Mouse (Mus musculus) ES-E14 (cell line): Measurements from ENCODE around the gene Grm4. TPM values are rescaled to one million over a fixed set of nuclear protein-coding genes. Genes with fewer than 3 reads are reported as not detected.

ENCODE experiments used
- DNase-seq: peaks from one replicate; pipeline ENCODE4 v3.0.0-alpha.2; 2013; ENCODE audit warnings: low read depth, low spot score
- H3K27ac ChIP-seq: 2 replicates; pipeline ENCODE4 v1.5.1; 2012; ENCODE audit warnings: low read depth, mild to moderate bottlenecking, low read length, moderate library complexity, mixed read lengths; ENCODE audit not compliant: poor library complexity, insufficient read depth, severe bottlenecking
- H3K36me3 ChIP-seq: 2 replicates; pipeline ENCODE4 v1.6.1; 2012; ENCODE audit warnings: mild to moderate bottlenecking, low read length, moderate library complexity, mixed read lengths; ENCODE audit not compliant: control insufficient read depth, poor library complexity, insufficient read depth, severe bottlenecking
- H3K4me1 ChIP-seq, 2 experiments: fragments of 150-350 bp in 1 of 2; sonication (generic) in 1 of 2; 2 replicates each; pipeline ENCODE4 v1.6.1; 2012; ENCODE audit warnings: low read length in 2 of 2, mild to moderate bottlenecking in 1 of 2, mixed read lengths in 1 of 2; ENCODE audit not compliant: control insufficient read depth in 2 of 2, insufficient read depth in 2 of 2, poor library complexity in 1 of 2
- H3K4me3 ChIP-seq, 2 experiments: fragments of 150-350 bp in 1 of 2; sonication (generic) in 1 of 2; 2 replicates each; pipeline ENCODE4 v1.5.1; 2012; ENCODE audit warnings: low read length in 2 of 2, low read depth in 1 of 2, mild to moderate bottlenecking in 1 of 2, mixed read lengths in 1 of 2; ENCODE audit not compliant: insufficient read depth in 1 of 2, poor library complexity in 1 of 2, severe bottlenecking in 1 of 2
- H3K9ac ChIP-seq: 2 replicates; pipeline ENCODE4 v1.6.1; 2012; ENCODE audit warnings: low read depth, mild to moderate bottlenecking, low read length, mixed read lengths; ENCODE audit not compliant: poor library complexity, insufficient read depth, severe bottlenecking
- H3K9me3 ChIP-seq: fragments of 150-350 bp; sonication (generic); 2 replicates; pipeline ENCODE4 v1.6.1; 2012; ENCODE audit warnings: low read depth, mild to moderate bottlenecking, low read length; ENCODE audit not compliant: control insufficient read depth, insufficient read depth
- CHD2 ChIP-seq: IDR thresholded peaks from 2 replicates; pipeline ENCODE4 v1.6.1; 2014; ENCODE audit warnings: mild to moderate bottlenecking, low read depth, low read length, inconsistent platforms
- HCFC1 ChIP-seq: IDR thresholded peaks from 2 replicates; pipeline ENCODE4 v1.6.1; 2012; ENCODE audit warnings: low read length, inconsistent platforms, borderline replicate concordance; ENCODE audit not compliant: insufficient read depth
- MAFK ChIP-seq: IDR thresholded peaks from 2 replicates; pipeline ENCODE4 v1.6.1; 2014; ENCODE audit warnings: mild to moderate bottlenecking, low read depth, low read length, inconsistent platforms; ENCODE audit not compliant: insufficient read depth
- ZC3H11A ChIP-seq: IDR thresholded peaks from 2 replicates; pipeline ENCODE4 v1.6.1; 2012; ENCODE audit warnings: low read depth, mild to moderate bottlenecking, inconsistent platforms, low read length, borderline replicate concordance
- ZNF384 ChIP-seq: IDR thresholded peaks from 2 replicates; pipeline ENCODE4 v1.6.1; 2012; ENCODE audit warnings: low read depth, low read length, inconsistent platforms
- in situ Hi-C, 2 experiments: fragments of 600-800 bp; cut with MboI; formaldehyde crosslinking; loops; one replicate each; pipeline ENCODE4 v1.15.1; 2025; ENCODE audit warnings: low sequenced_read_pairs in 2 of 2, inconsistent platforms in 1 of 2; ENCODE audit not compliant: unreplicated experiment in 2 of 2
- total RNA-seq: library from RNA; depleted of rRNA; stranded (reverse); fragments of 300-350 nt; gene quantifications from 2 replicates; pipeline ENCODE4 v1.2.3, GENCODE M21; 2012

Grm4 gene
- total RNA-seq, 1 experiment: 0.49 TPM

GRCm38 (mm10) chr17:27497798-27498197 is 23.4 kb downstream of the Grm4 start:
- no peaks in the 10 kb centered on the region for H3K9me3 ChIP-seq
- H3K4me3 ChIP-seq: no peak overlapping the region
- no peak overlapping the region for H3K27ac ChIP-seq
- TF ChIP-seq ZNF384 (no peak), CHD2 (no peak), MAFK (no peak), HCFC1 (no peak), ZC3H11A (no peak)
- in situ Hi-C loops: no loop called here
- H3K36me3 ChIP-seq: no peaks in the 10 kb centered on the region
- no peak overlapping the region for H3K9ac ChIP-seq
- H3K4me1 ChIP-seq: peaks cover 0 to 15% of the 10 kb centered on the region in 2 experiments; a peak in 2 of 4 replicates
- DNase-seq: no peak

- no peak overlapping the region for H3K4me3 ChIP-seq
- no peak overlapping the region for H3K27ac ChIP-seq
- no peak for TF ChIP-seq CHD2
- no peak overlapping the region for H3K9ac ChIP-seq
- no peaks in the 10 kb centered on the region for H3K36me3 ChIP-seq
- H3K9me3 ChIP-seq: no peaks in the 10 kb centered on the region
- no peak for DNase-seq
- H3K4me1 ChIP-seq: no peaks in the 10 kb centered on the region
- in situ Hi-C loops: no loop called here
Measured at GRCm38 (mm10) chr17:27495008-27495540, 26.1 kb downstream of the Grm4 start.

GRCm38 (mm10) chr17:27493969-27494368 is 27.2 kb downstream of the Grm4 start:
- Histone ChIP-seq H3K9ac (no peak overlapping the region), H3K9me3 (no peaks in the 10 kb centered on the region), H3K4me1 (no peaks in the 10 kb centered on the region), H3K36me3 (no peaks in the 10 kb centered on the region), H3K27ac (no peak overlapping the region), H3K4me3 (no peak overlapping the region)
- in situ Hi-C loops: no loop called here
- DNase-seq: no peak
- TF ChIP-seq CHD2: no peak
- TF ChIP-seq HCFC1: no peak
- no peak for TF ChIP-seq ZC3H11A
- no peak for TF ChIP-seq MAFK
- TF ChIP-seq ZNF384: no peak

- Histone ChIP-seq H3K9me3 (no peaks in the 10 kb centered on the region), H3K27ac (no peak overlapping the region), H3K36me3 (no peaks in the 10 kb centered on the region), H3K4me1 (no peaks in the 10 kb centered on the region), H3K9ac (no peak overlapping the region), H3K4me3 (no peak overlapping the region)
- in situ Hi-C loops: no loop called here
- TF ChIP-seq CHD2: no peak
- TF ChIP-seq HCFC1: no peak
- no peak for TF ChIP-seq MAFK
- TF ChIP-seq ZC3H11A: no peak
- no peak for TF ChIP-seq ZNF384
- DNase-seq: no peak
Measured at GRCm38 (mm10) chr17:27493389-27493788, 27.8 kb downstream of the Grm4 start.
